9 mouse cellular contexts compared by ENCODE assay signal in genomic region chr14:122453388-122453995, GRCm38 (mm10). TPM values are rescaled to one million over a fixed set of nuclear protein-coding genes. Genes with fewer than 3 reads are reported as not detected.
DNase-seq lines count a peak whose midpoint lies in the region; ATAC-seq lines count a peak whose summit lies in the region.
"Had no signal": no experiment of that assay in that cellular context is flagged by ENCODE, and none has a peak within 500 bp of the region (broad histone marks: within the 10 kb centered on the region; RNA-seq: fewer than 3 reads in every experiment).

No protein-coding gene starts in this region.

- peaks cover 73% of the 10 kb centered on the region for H3K4me1 ChIP-seq in hindbrain, embryonic 10.5 days (replicated peaks)
- 0 out of 2 replicates have a peak, but pooled peaks cover 3% of the 10 kb centered on the region for H3K4me1 ChIP-seq in liver, embryonic 13.5 days (replicated peaks)

- intact Hi-C loops in left cerebral cortex, postnatal 4 days (cut with DNase I): loop anchor here (10.0 kb wide), 1 partner anchor 49 kb away; no protein-coding TSS in a partner anchor

- peaks cover 72% of the 10 kb centered on the region for H3K27me3 ChIP-seq in hindbrain, embryonic 10.5 days (ENCODE audit: insufficient read depth, poor library complexity, severe bottlenecking)
- peaks cover 79% of the 10 kb centered on the region for H3K27me3 ChIP-seq in liver, embryonic 13.5 days

- 2% methylated on average over 32 of the region's 32 CpGs for WGBS in hindbrain, embryonic 10.5 days
- 10% methylated on average over 32 of the region's 32 CpGs for WGBS in liver, embryonic 13.5 days (ENCODE audit: insufficient replicate concordance)

- H3K9ac ChIP-seq in liver, embryonic 13.5 days: no peak overlapping the region

- H3K9me3 ChIP-seq in hindbrain, embryonic 10.5 days: no peaks in the 10 kb centered on the region
- H3K9me3 ChIP-seq in liver, embryonic 13.5 days (replicated peaks): no peaks in the 10 kb centered on the region

- peak; percentile 83 for DNase-seq in left cerebral cortex, postnatal 4 days
- DNase-seq in left cerebral cortex, adult 11 months (ENCODE audit: low spot score): no peak
- peak; percentile 85 to 89 for DNase-seq in cerebellum, postnatal 14 days
- DNase-seq in hindbrain, embryonic 10.5 days (ENCODE audit: low spot score): peak; percentile 90
- no peak for DNase-seq in liver, embryonic 13.5 days
- peak; percentile 76 for DNase-seq in retina, postnatal 1 day
- DNase-seq in gastrocnemius, adult 18-20 months (ENCODE audit: low spot score): no peak
- no peak for DNase-seq in urinary bladder, adult 18-20 months (ENCODE audit: low spot score in 2 of 2)

- no peaks in the 10 kb centered on the region for H3K36me3 ChIP-seq in hindbrain, embryonic 10.5 days
- no peaks in the 10 kb centered on the region for H3K36me3 ChIP-seq in liver, embryonic 13.5 days

- H3K4me3 ChIP-seq in hindbrain, embryonic 10.5 days: peak overlapping the region; percentile 41
- H3K4me3 ChIP-seq in liver, embryonic 13.5 days (replicated peaks): 0 out of 2 replicates have a peak overlapping the region, but pooled peaks have one; percentile 16

- H3K27ac ChIP-seq in hindbrain, embryonic 10.5 days: peak overlapping the region; percentile 97
- H3K27ac ChIP-seq in liver, embryonic 13.5 days: no peak overlapping the region

- no peak for ATAC-seq in liver, embryonic 13.5 days (ENCODE audit: low read depth)

- peak overlapping the region; percentile 34 for H3K4me2 ChIP-seq in liver, embryonic 13.5 days

RNA-seq across cellular contexts. Expression of gene Gm5089, which starts 2.6 kb away (rescaled TPM):
- total RNA-seq in left cerebral cortex, postnatal 4 days (2021): under 1 TPM; 0.28 to 0.50 TPM
- polyA plus RNA-seq in hindbrain, embryonic 10.5 days (2016; fragmentation: Nextera tagmentation; extraction: Ambion mirVana): 1.9 and 2.4 TPM in 2 replicates
- not detected in 2 replicates for polyA plus RNA-seq in liver, embryonic 13.5 days (2015; fragmentation: Nextera tagmentation; extraction: Ambion mirVana)
- not detected for total RNA-seq in gastrocnemius, adult 18-20 months (2021)

RNA-seq across cellular contexts. Expression of gene Zic5, which starts 12.0 kb away (rescaled TPM):
- 1 to 10 TPM; 3.9 to 5.1 TPM for total RNA-seq in left cerebral cortex, postnatal 4 days (2021)
- polyA plus RNA-seq in hindbrain, embryonic 10.5 days (2016; fragmentation: Nextera tagmentation; extraction: Ambion mirVana): 16.5 and 20.3 TPM in 2 replicates
- polyA plus RNA-seq in liver, embryonic 13.5 days (2015; fragmentation: Nextera tagmentation; extraction: Ambion mirVana): 0.02 TPM in 1 of 2 replicates, not detected in the other
- not detected for total RNA-seq in gastrocnemius, adult 18-20 months (2021)

RNA-seq across cellular contexts. Expression of gene Zic2, which starts 21.7 kb away (rescaled TPM):
- 10 to 100 TPM; 22.4 to 24.1 TPM for total RNA-seq in left cerebral cortex, postnatal 4 days (2021)
- 7.2 and 10.1 TPM in 2 replicates for polyA plus RNA-seq in hindbrain, embryonic 10.5 days (2016; fragmentation: Nextera tagmentation; extraction: Ambion mirVana)
- polyA plus RNA-seq in liver, embryonic 13.5 days (2015; fragmentation: Nextera tagmentation; extraction: Ambion mirVana): not detected in 2 replicates
- total RNA-seq in gastrocnemius, adult 18-20 months (2021): not detected

RNA-seq across cellular contexts. Expression of gene Gm10837, which starts 36.9 kb away (rescaled TPM):
- under 1 TPM in 1 of 2 experiments, not detected in 1; 0.40 TPM for total RNA-seq in left cerebral cortex, postnatal 4 days (2021)
- 0.24 and 0.29 TPM in 2 replicates for polyA plus RNA-seq in hindbrain, embryonic 10.5 days (2016; fragmentation: Nextera tagmentation; extraction: Ambion mirVana)
- not detected in 2 replicates for polyA plus RNA-seq in liver, embryonic 13.5 days (2015; fragmentation: Nextera tagmentation; extraction: Ambion mirVana)
- not detected for total RNA-seq in gastrocnemius, adult 18-20 months (2021)
- total RNA-seq: left cerebral cortex, postnatal 25 days had no signal

Comparison
In these comparisons a context has a peak if more than half of its experiments do, and no peak if none do; other contexts are left out.
1. DNase-seq: peak in left cerebral cortex, postnatal 4 days (single experiment), cerebellum, postnatal 14 days (2 of 2), hindbrain, embryonic 10.5 days (single experiment) and retina, postnatal 1 day (single experiment); none in left cerebral cortex, adult 11 months (single experiment), liver, embryonic 13.5 days (single experiment), gastrocnemius, adult 18-20 months (single experiment) and urinary bladder, adult 18-20 months (0 of 2).
2. RNA of gene Zic5, which starts 12.0 kb away (total RNA-seq): 3.9 to 5.1 TPM in left cerebral cortex, postnatal 4 days; not detected in gastrocnemius, adult 18-20 months; every median in the first group is over 4 times any median in the second.
3. RNA of gene Zic2, which starts 21.7 kb away (total RNA-seq): 22.4 to 24.1 TPM in left cerebral cortex, postnatal 4 days; not detected in gastrocnemius, adult 18-20 months; every median in the first group is over 10 times any median in the second.